Mouse (Mus musculus): ENCODE measurements around the gene Traip.

DNA sequence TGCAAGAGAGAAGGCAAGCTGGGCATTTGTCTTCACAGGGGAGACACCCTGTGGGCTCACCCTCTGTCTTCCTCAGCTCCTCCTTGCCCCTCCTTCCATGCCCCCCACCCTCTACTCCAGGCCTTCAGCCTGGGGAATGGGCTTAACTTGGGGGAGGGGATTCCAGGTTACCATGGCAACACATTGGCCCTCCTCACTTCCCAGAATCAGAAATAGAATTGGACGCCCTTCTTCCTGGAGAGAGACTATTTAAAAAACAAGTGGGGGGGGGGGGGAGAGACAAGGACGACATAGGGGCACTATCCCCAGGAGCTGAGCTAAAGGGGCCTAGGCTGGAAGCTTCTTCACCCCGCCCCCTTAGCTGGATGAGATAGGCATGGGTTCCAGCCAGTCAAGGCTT, 24.7 kb upstream of the Traip start:
- no peak for TF ChIP-seq CTCF (IDR thresholded peaks at IDR 0.05; ENCODE audit: low read depth)
- no peak for TF ChIP-seq EP300 (IDR thresholded peaks at IDR 0.05; ENCODE audit: low read depth)
